Mouse (Mus musculus): ENCODE measurements around the gene Epha3. TPM values are rescaled to one million over a fixed set of nuclear protein-coding genes. Genes with fewer than 3 reads are reported as not detected.

Gene Epha3
- total RNA-seq, 2 experiments from 2014 or later: not detected

GRCm38 (mm10) chr16:63793805-63794204 is 70.2 kb downstream of the Epha3 start:
- no peak for ATAC-seq (replicated peaks; ENCODE audit: low FRiP score, poor library complexity, severe bottlenecking)

GRCm38 (mm10) chr16:63792084-63792483 is 71.9 kb downstream of the Epha3 start:
- ATAC-seq (replicated peaks; ENCODE audit: low FRiP score, poor library complexity, severe bottlenecking): no peak

GRCm38 (mm10) chr16:63783544-63783943 is 80.4 kb downstream of the Epha3 start:
- no peak for ATAC-seq (replicated peaks; ENCODE audit: low FRiP score, poor library complexity, severe bottlenecking)

GRCm38 (mm10) chr16:63782101-63782500 is 81.9 kb downstream of the Epha3 start:
- ATAC-seq (replicated peaks; ENCODE audit: low FRiP score, poor library complexity, severe bottlenecking): no peak

- no peak for ATAC-seq (replicated peaks; ENCODE audit: low FRiP score, poor library complexity, severe bottlenecking)
These were observed 83.8 kb downstream of the Epha3 start for GRCm38 (mm10) chr16:63780151-63780550.

GRCm38 (mm10) chr16:63777811-63778210 is 86.2 kb downstream of the Epha3 start:
- ATAC-seq (replicated peaks; ENCODE audit: low FRiP score, poor library complexity, severe bottlenecking): no peak

- ATAC-seq (replicated peaks; ENCODE audit: low FRiP score, poor library complexity, severe bottlenecking): no peak
These were observed 91.4 kb downstream of the Epha3 start for GRCm38 (mm10) chr16:63772566-63772965.

GRCm38 (mm10) chr16:63767589-63767988 is 96.4 kb downstream of the Epha3 start:
- ATAC-seq (replicated peaks; ENCODE audit: low FRiP score, poor library complexity, severe bottlenecking): no peak

- no peak for ATAC-seq (replicated peaks; ENCODE audit: low FRiP score, poor library complexity, severe bottlenecking)
These were observed 102.8 kb downstream of the Epha3 start for GRCm38 (mm10) chr16:63761177-63761576.

GRCm38 (mm10) chr16:63760112-63760511 is 103.9 kb downstream of the Epha3 start:
- no peak for ATAC-seq (replicated peaks; ENCODE audit: low FRiP score, poor library complexity, severe bottlenecking)

GRCm38 (mm10) chr16:63753052-63753451 is 110.9 kb downstream of the Epha3 start:
- no peak for ATAC-seq (replicated peaks; ENCODE audit: low FRiP score, poor library complexity, severe bottlenecking)

- ATAC-seq (replicated peaks; ENCODE audit: low FRiP score, poor library complexity, severe bottlenecking): no peak
These were observed 116.2 kb downstream of the Epha3 start for GRCm38 (mm10) chr16:63747817-63748216.

- no peak for ATAC-seq (replicated peaks; ENCODE audit: low FRiP score, poor library complexity, severe bottlenecking)
These were observed 118.5 kb downstream of the Epha3 start for GRCm38 (mm10) chr16:63745465-63745864.

GRCm38 (mm10) chr16:63743208-63743854 is 120.6 kb downstream of the Epha3 start:
- no peak for ATAC-seq (replicated peaks; ENCODE audit: low FRiP score, poor library complexity, severe bottlenecking)

GRCm38 (mm10) chr16:63719235-63719634 is 144.7 kb downstream of the Epha3 start:
- no peak for ATAC-seq (replicated peaks; ENCODE audit: low FRiP score, poor library complexity, severe bottlenecking)

- ATAC-seq (replicated peaks; ENCODE audit: low FRiP score, poor library complexity, severe bottlenecking): no peak
These were observed 146.7 kb downstream of the Epha3 start for GRCm38 (mm10) chr16:63717317-63717716.

- no peak for ATAC-seq (replicated peaks; ENCODE audit: low FRiP score, poor library complexity, severe bottlenecking)
These were observed 156.8 kb downstream of the Epha3 start for GRCm38 (mm10) chr16:63706912-63707868.

GRCm38 (mm10) chr16:63689371-63689770 is 174.6 kb downstream of the Epha3 start:
- no peak for ATAC-seq (replicated peaks; ENCODE audit: low FRiP score, poor library complexity, severe bottlenecking)

- no peak for ATAC-seq (replicated peaks; ENCODE audit: low FRiP score, poor library complexity, severe bottlenecking)
These were observed 179.8 kb downstream of the Epha3 start for GRCm38 (mm10) chr16:63684211-63684610.

- no peak for ATAC-seq (replicated peaks; ENCODE audit: low FRiP score, poor library complexity, severe bottlenecking)
These were observed 189.5 kb downstream of the Epha3 start for GRCm38 (mm10) chr16:63674426-63674825.

GRCm38 (mm10) chr16:63673236-63673840 is 190.6 kb downstream of the Epha3 start:
- no peak for ATAC-seq (replicated peaks; ENCODE audit: low FRiP score, poor library complexity, severe bottlenecking)

All from erythroid progenitor cell, adult 5-6 weeks (primary cell).